Mouse (Mus musculus): Measurements from ENCODE around the gene Spats2l.

The Spats2l gene

GRCm38 (mm10) chr1:57969327-57970271 is 195.6 kb downstream of the Spats2l start:
- DNase-seq (ENCODE audit: low spot score in 2 of 2): peak; percentile 96 to 97

- DNase-seq (ENCODE audit: low spot score in 2 of 2): no peak
These were observed 197.6 kb downstream of the Spats2l start for GRCm38 (mm10) chr1:57971588-57971987.

GRCm38 (mm10) chr1:57976860-57977259 is 202.9 kb downstream of the Spats2l start:
- no peak for DNase-seq (ENCODE audit: low spot score in 2 of 2)

- DNase-seq (ENCODE audit: low spot score in 2 of 2): no peak
These were observed 215.2 kb downstream of the Spats2l start for GRCm38 (mm10) chr1:57989052-57989600.

GRCm38 (mm10) chr1:57991277-57991676 is 217.3 kb downstream of the Spats2l start:
- DNase-seq (ENCODE audit: low spot score in 2 of 2): no peak

- peak; percentile 85 to 90 for DNase-seq (ENCODE audit: low spot score in 2 of 2)
These were observed 221.6 kb downstream of the Spats2l start, which contains the start of gene Sgo2a for GRCm38 (mm10) chr1:57995432-57996132. Sgo2a (plus strand) TSS chr1:57995971.

- DNase-seq (ENCODE audit: low spot score in 2 of 2): no peak
These were observed 222.2 kb downstream of the Spats2l start for GRCm38 (mm10) chr1:57996133-57996615.

Measured in right cerebral cortex, adult 2 months (tissue).